Mouse (Mus musculus) small intestine, adult 2 months (tissue): ENCODE results near the gene Nlgn2.

Experiments used
- CTCF ChIP-seq: fragments of 200-500 bp; IDR thresholded peaks from 2 replicates; pipeline ENCODE4 v1.5.1; 2012; ENCODE audit warnings: low read depth, mild to moderate bottlenecking, control low read depth, inconsistent platforms, low read length, moderate library complexity, mixed read lengths; ENCODE audit not compliant: insufficient replicate concordance, insufficient read length; ENCODE audit errors: extremely low read depth
- POLR2A ChIP-seq: fragments of 200-500 bp; IDR thresholded peaks from 2 replicates; pipeline ENCODE4 v1.6.1; 2012; ENCODE audit warnings: low read depth, mild to moderate bottlenecking, control low read depth, inconsistent platforms, low read length, moderate library complexity

GRCm38 (mm10) chr11:69878952-69879351 lies 41.4 kb upstream of the Nlgn2 start:
- TF ChIP-seq POLR2A = no peak
- TF ChIP-seq CTCF = no peak
